Mouse (Mus musculus): ENCODE results near the gene Tspan31.

DNA sequence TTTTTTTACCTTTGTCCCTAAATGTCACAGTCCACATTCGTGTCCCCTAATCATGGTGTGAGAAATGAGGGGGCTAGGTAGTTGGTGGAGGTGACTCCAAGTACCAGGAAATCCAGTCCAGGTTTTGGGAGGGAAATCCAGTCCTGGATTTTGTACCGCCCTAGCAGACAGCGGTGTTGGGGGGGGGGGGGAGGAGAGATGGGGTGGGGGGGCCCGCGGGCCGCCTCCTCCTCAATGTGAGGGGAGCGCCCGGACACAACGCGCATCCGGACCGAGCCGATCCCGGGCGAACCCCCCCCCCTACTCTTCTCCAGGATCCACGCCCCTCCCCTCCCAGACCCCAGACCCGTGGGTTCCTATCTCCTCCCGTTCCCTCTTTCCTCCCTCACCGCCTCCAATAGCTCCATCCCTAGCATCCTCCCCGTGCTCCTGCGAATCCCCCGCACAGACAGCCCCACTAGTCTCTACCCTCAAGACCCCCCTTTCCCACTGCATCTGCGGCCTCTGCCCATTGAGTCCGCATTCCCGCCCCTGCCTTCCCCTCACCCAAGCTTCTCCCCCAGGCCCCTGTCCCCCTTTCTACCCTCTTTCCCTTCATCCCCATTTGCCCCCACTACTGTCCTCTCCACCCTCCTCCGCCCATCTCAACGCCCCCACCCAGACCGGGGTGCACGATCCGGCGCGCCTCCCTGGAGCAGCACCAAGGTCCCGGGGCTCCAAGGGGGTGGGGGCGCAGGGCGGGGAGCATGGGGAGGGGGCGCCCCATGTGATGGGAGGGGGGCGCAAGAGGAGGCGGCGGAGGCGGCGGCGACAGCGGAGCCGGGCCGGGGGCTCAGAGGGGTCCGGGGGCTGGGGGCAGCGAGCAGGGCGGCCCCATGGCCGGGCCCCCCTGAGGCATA, 8.9 kb upstream of the Tspan31 start:
- TF ChIP-seq CTCF (IDR thresholded peaks at IDR 0.05) (no peak), EP300 (IDR thresholded peaks at IDR 0.05) (no peak)
